Mouse (Mus musculus): ENCODE measurements around the gene Fgfr4. TPM values are rescaled to one million over a fixed set of nuclear protein-coding genes. Genes with fewer than 3 reads are reported as not detected.

Gene Fgfr4
- total RNA-seq, 1 experiment, result 1.8 TPM

DNA sequence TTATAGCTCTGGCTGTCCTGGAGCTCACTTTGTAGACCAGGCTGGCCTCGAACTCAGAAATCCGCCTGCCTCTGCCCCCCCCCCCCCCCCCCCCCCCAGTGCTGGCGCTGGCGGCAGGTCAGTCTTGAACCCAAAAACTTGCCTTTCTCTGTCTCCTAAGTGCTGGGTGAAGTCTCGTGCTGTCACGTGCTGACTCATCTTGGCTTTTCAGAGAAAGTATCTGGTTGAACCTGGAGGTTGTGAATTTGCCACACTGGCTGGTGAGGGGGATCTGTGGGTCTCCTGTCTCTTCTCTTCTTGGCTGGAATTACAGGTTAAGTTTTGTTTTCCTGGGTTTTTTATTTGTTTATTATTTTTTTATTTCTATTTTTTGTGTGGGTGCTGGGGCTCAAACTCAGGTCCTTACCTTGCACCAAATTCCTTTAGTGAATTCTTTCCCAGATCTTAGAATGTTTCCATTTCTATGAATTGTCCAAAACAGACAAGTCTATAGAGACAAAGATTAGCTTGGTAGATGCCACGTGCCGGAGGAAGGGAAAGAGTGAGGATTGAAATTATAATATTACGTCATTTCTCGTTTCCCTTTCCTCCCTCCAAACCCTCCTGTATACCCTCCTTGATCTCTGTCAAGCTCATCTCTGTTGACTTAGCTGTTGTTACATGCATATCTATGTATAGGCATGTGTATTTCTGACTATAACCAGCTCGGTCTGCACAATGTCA lies 52.4 kb downstream of the Fgfr4 start:
- in situ Hi-C loops (cut with MboI; ENCODE audit: low sequenced_read_pairs in 2 of 2, unreplicated experiment in 2 of 2), result no loop called here
- Histone ChIP-seq H3K9me3 (ENCODE audit: control insufficient read depth, insufficient read depth, low read depth, low read length) (no peaks in the 10 kb centered on the region), H3K27ac (ENCODE audit: insufficient read depth, low read depth, low read length, poor library complexity, severe bottlenecking) (peak overlapping the region; percentile 85), H3K36me3 (ENCODE audit: control insufficient read depth, insufficient read depth, low read length, poor library complexity, severe bottlenecking) (no peaks in the 10 kb centered on the region), H3K4me1 (ENCODE audit: control insufficient read depth in 2 of 2, insufficient read depth in 2 of 2, low read length in 2 of 2, poor library complexity in 1 of 2) (peaks cover 15 to 17% of the 10 kb centered on the region in 2 experiments), H3K9ac (ENCODE audit: insufficient read depth, low read depth, low read length, poor library complexity, severe bottlenecking) (peak overlapping the region; percentile 38; the same call in 1 of the 2 replicates), H3K4me3 (ENCODE audit: insufficient read depth in 1 of 2, low read depth in 1 of 2, low read length in 2 of 2, poor library complexity in 1 of 2, severe bottlenecking in 1 of 2) (peak overlapping the region in 1 of 2 experiments; percentile 13; a peak in 1 of 4 replicates)
- DNase-seq (ENCODE audit: low read depth, low spot score), result no peak
- TF ChIP-seq CHD2 (IDR thresholded peaks at IDR 0.05; ENCODE audit: low read depth, low read length), result no peak
- no peak for TF ChIP-seq ZNF384 (IDR thresholded peaks at IDR 0.05; ENCODE audit: low read depth, low read length)
- TF ChIP-seq ZC3H11A (IDR thresholded peaks at IDR 0.05; ENCODE audit: borderline replicate concordance, low read depth, low read length), result no peak

- no peak for TF ChIP-seq ZC3H11A (IDR thresholded peaks at IDR 0.05; ENCODE audit: borderline replicate concordance, low read depth, low read length)
- peak; percentile 78 for TF ChIP-seq ZNF384 (IDR thresholded peaks at IDR 0.05; ENCODE audit: low read depth, low read length)
- no peak for TF ChIP-seq MAFK (IDR thresholded peaks at IDR 0.05; ENCODE audit: insufficient read depth, low read depth, low read length)
- Histone ChIP-seq H3K9ac (ENCODE audit: insufficient read depth, low read depth, low read length, poor library complexity, severe bottlenecking) (no peak overlapping the region), H3K9me3 (ENCODE audit: control insufficient read depth, insufficient read depth, low read depth, low read length) (no peaks in the 10 kb centered on the region), H3K36me3 (ENCODE audit: control insufficient read depth, insufficient read depth, low read length, poor library complexity, severe bottlenecking) (no peaks in the 10 kb centered on the region), H3K27ac (ENCODE audit: insufficient read depth, low read depth, low read length, poor library complexity, severe bottlenecking) (peak overlapping the region; percentile 85), H3K4me3 (ENCODE audit: insufficient read depth in 1 of 2, low read depth in 1 of 2, low read length in 2 of 2, poor library complexity in 1 of 2, severe bottlenecking in 1 of 2) (peak overlapping the region in 1 of 2 experiments; percentile 1; a peak in 1 of 4 replicates), H3K4me1 (ENCODE audit: control insufficient read depth in 2 of 2, insufficient read depth in 2 of 2, low read length in 2 of 2, poor library complexity in 1 of 2) (peaks cover 14 to 15% of the 10 kb centered on the region in 2 experiments)
- no peak for DNase-seq (ENCODE audit: low read depth, low spot score)
- in situ Hi-C loops (cut with MboI; ENCODE audit: low sequenced_read_pairs in 2 of 2, unreplicated experiment in 2 of 2), result no loop called here
Observed at GRCm38 (mm10) chr13:55205448-55206205, 53.2 kb downstream of the Fgfr4 start.

- no peak for TF ChIP-seq ZC3H11A (IDR thresholded peaks at IDR 0.05; ENCODE audit: borderline replicate concordance, low read depth, low read length)
- TF ChIP-seq MAFK (IDR thresholded peaks at IDR 0.05; ENCODE audit: insufficient read depth, low read depth, low read length), result no peak
- no peak for TF ChIP-seq HCFC1 (IDR thresholded peaks at IDR 0.05; ENCODE audit: borderline replicate concordance, insufficient read depth, low read length)
- no peak for TF ChIP-seq ZNF384 (IDR thresholded peaks at IDR 0.05; ENCODE audit: low read depth, low read length)
- no peak for TF ChIP-seq CHD2 (IDR thresholded peaks at IDR 0.05; ENCODE audit: low read depth, low read length)
- Histone ChIP-seq H3K9ac (ENCODE audit: insufficient read depth, low read depth, low read length, poor library complexity, severe bottlenecking) (peak overlapping the region; percentile 96), H3K4me3 (ENCODE audit: insufficient read depth in 1 of 2, low read depth in 1 of 2, low read length in 2 of 2, poor library complexity in 1 of 2, severe bottlenecking in 1 of 2) (peak overlapping the region; percentile 74 to 88), H3K9me3 (ENCODE audit: control insufficient read depth, insufficient read depth, low read depth, low read length) (no peaks in the 10 kb centered on the region), H3K4me1 (ENCODE audit: control insufficient read depth in 2 of 2, insufficient read depth in 2 of 2, low read length in 2 of 2, poor library complexity in 1 of 2) (peaks cover 8 to 13% of the 10 kb centered on the region in 2 experiments), H3K36me3 (ENCODE audit: control insufficient read depth, insufficient read depth, low read length, poor library complexity, severe bottlenecking) (peaks cover 8% of the 10 kb centered on the region), H3K27ac (ENCODE audit: insufficient read depth, low read depth, low read length, poor library complexity, severe bottlenecking) (peak overlapping the region; percentile 97)
- no peak for DNase-seq (ENCODE audit: low read depth, low spot score)
- in situ Hi-C loops (cut with MboI; ENCODE audit: low sequenced_read_pairs in 2 of 2, unreplicated experiment in 2 of 2), result no loop called here
Observed at GRCm38 (mm10) chr13:55208837-55209648, 56.6 kb downstream of the Fgfr4 start.

GRCm38 (mm10) chr13:55209649-55210192 lies 57.3 kb downstream of the Fgfr4 start, which contains the start of gene Nsd1:
Gene Nsd1 (plus strand): TSS chr13:55209782.
- H3K4me1 ChIP-seq (ENCODE audit: control insufficient read depth in 2 of 2, insufficient read depth in 2 of 2, low read length in 2 of 2, poor library complexity in 1 of 2), result peaks cover 8 to 17% of the 10 kb centered on the region in 2 experiments
- H3K36me3 ChIP-seq (ENCODE audit: control insufficient read depth, insufficient read depth, low read length, poor library complexity, severe bottlenecking), result peaks cover 13% of the 10 kb centered on the region
- no peak for DNase-seq (ENCODE audit: low read depth, low spot score)
- H3K4me3 ChIP-seq (ENCODE audit: insufficient read depth in 1 of 2, low read depth in 1 of 2, low read length in 2 of 2, poor library complexity in 1 of 2, severe bottlenecking in 1 of 2), result peak within 1 kb of the TSS; percentile 74 to 88
- no peaks in the 10 kb centered on the region for H3K9me3 ChIP-seq (ENCODE audit: control insufficient read depth, insufficient read depth, low read depth, low read length)
- TF ChIP-seq ZNF384 (IDR thresholded peaks at IDR 0.05; ENCODE audit: low read depth, low read length) (no peak), ZC3H11A (IDR thresholded peaks at IDR 0.05; ENCODE audit: borderline replicate concordance, low read depth, low read length) (no peak), CHD2 (IDR thresholded peaks at IDR 0.05; ENCODE audit: low read depth, low read length) (no peak), HCFC1 (IDR thresholded peaks at IDR 0.05; ENCODE audit: borderline replicate concordance, insufficient read depth, low read length) (no peak), MAFK (IDR thresholded peaks at IDR 0.05; ENCODE audit: insufficient read depth, low read depth, low read length) (no peak)
- peak within 1 kb of the TSS; percentile 96 for H3K9ac ChIP-seq (ENCODE audit: insufficient read depth, low read depth, low read length, poor library complexity, severe bottlenecking)
- in situ Hi-C loops (cut with MboI; ENCODE audit: low sequenced_read_pairs in 2 of 2, unreplicated experiment in 2 of 2), result no loop called here
- H3K27ac ChIP-seq (ENCODE audit: insufficient read depth, low read depth, low read length, poor library complexity, severe bottlenecking), result peak within 1 kb of the TSS; percentile 97

Data from ES-E14 (cell line).